Mouse (Mus musculus): Measurements from ENCODE around the gene Insl6.

Insl6 gene

DNA sequence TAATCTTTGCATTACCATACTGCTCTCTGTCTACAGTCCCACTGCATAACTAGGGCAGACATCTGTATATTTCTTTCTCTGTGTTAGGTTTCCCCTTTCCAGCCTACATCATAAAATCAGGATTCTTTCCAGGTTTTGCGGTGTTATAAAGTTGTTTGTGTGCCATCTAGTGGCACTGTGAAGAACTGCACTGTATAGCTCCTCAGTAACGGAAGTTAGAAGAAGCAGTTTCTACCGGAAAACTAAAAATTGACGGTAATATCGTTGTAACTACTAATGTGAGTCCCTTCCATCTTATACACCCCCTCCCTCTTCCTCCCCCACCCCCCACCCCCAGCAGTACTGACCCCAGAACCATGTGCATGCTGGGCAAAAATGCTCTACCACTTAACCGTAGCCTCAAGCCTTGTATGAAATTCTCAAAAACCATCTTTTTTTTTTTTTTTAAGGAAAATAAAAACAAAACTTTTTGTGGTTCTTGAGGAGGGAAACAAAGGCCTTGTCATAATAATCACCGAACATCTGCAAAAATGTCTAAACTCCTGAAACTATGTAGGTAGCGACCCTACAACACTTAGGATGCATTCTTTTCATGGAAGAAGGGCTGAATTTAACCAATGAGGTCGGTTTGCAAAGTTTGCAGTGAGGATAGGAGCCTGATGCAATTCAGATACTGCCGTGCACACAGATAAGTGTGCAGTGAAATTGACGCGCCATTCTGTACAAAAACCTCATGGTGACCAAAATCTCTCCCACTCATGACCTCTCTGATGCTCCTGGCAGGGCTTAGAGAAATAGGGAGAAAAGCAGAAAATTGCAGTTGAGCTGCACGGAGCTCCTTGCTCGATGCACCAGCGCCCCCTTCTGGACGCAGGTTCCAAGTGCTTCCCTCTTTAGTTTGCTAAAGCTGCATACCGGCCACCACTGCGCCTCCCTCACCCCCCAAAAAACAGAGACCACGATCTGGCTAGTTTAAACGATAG lies 30.0 kb upstream of the Insl6 start:
- peak; percentile 94 for DNase-seq (ENCODE audit: low read depth, low spot score)

DNA sequence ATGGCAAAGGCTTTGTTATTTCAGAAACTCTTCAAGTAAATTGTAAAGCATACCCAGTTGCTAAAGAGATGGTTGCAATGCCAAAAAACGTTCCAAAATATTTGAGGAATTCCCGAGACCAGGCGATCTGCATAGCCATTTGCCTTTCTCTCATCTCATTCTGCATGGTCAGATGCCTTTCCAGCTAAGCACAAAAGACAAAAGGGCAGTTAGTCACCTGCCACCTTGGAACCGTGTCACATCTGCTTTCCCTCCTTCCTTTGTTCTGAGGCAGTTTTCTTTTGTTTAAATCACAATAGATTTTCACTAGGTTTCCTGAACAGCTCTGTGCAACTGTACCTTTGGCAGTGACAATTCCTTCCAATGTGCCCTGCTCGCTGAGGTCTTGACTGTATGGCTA lies 25.8 kb upstream of the Insl6 start:
- DNase-seq (ENCODE audit: low read depth, low spot score) = no peak

DNA sequence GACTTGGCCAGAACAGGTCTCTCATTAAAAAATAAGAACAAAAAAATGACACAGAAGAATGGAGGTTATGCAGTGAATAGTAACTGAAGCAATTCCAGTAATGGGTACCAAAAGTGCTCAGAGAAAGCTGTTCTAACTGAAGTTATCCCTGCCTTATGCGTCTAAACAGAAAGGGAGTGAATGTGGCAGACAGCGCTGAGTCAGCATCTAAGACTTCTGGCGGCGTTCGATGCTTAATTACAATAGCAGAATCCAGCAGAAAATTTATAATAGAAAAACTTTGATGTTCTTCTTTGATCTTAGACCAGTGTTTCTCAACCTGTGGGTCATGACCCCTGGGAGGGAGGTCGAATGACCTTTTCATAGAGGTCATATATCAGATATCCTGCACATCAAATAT lies 20.5 kb upstream of the Insl6 start:
- no peak for DNase-seq (ENCODE audit: low read depth, low spot score)

DNA sequence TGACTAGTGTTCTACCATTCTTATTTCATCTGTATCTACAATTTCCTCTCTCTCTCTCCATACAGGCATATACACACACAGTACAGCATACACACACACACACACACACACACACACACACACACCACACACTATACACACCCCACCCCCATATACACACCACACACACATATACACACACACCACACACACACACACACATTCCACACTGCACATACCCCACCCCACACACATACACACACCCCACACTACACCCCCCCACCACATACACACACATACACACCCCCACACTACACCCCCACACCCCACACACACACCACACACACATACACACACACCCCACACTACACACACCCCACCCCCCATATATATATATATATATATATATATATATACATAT lies 19.7 kb upstream of the Insl6 start:
- no peak for DNase-seq (ENCODE audit: low read depth, low spot score)

DNA sequence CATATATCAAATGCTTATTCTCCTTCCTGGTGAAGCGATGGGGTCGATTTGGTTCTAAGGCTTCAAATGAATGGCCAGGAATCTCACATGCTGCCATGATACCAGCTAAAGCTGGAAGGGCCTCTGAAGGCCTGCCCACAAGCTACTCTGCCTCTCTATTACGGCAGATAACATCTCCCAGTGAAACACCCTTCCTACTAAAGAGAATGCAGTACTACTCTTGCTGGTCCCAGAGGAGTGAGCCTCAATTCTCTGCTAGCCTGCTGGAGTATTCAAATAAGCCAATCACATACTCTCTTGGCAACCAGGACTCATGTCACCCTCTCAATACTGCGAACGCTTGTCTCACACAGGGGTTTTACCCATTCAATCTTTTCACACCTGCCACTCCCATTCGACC lies 17.1 kb upstream of the Insl6 start:
- no peak for DNase-seq (ENCODE audit: low read depth, low spot score)

DNA sequence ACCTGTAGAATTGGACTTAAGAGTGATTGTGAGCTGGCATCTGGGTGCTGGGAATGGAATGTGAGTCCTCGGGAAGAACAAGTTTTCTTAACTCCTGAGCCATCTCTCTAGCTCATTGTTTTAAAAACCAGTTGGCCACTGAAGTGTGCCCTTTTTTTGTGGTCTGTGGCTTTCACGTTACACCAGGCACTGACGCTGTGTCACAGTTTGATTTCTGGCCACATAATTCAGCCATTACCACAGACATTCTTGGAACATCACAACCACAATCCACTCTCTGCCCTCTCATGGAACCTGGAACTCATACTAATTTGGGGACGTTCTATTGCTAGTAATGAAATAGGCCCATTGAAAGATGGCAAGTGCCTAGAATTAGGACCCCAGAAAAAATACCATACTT lies 15.9 kb upstream of the Insl6 start:
- DNase-seq (ENCODE audit: low read depth, low spot score) = no peak

DNA sequence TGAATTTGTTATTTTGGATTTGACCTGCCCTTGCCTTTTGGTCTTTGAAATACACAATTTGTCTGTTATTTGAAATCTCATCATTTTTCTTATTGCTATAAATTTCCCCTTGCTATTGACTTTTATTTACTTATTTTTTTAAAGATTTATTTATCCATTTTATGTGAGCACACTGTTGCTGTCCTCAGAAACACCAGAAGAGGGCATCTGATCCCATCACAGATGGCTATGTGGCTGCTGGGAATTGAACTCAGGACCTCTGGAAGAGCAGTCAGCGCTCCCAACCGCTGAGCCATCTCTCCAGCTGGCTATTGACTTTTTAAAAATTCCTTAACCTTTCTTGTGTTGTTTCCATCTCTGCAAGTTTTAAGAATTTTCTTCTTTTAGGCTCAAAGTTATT lies 11.5 kb upstream of the Insl6 start:
- DNase-seq (ENCODE audit: low read depth, low spot score) = peak; percentile 32

DNA sequence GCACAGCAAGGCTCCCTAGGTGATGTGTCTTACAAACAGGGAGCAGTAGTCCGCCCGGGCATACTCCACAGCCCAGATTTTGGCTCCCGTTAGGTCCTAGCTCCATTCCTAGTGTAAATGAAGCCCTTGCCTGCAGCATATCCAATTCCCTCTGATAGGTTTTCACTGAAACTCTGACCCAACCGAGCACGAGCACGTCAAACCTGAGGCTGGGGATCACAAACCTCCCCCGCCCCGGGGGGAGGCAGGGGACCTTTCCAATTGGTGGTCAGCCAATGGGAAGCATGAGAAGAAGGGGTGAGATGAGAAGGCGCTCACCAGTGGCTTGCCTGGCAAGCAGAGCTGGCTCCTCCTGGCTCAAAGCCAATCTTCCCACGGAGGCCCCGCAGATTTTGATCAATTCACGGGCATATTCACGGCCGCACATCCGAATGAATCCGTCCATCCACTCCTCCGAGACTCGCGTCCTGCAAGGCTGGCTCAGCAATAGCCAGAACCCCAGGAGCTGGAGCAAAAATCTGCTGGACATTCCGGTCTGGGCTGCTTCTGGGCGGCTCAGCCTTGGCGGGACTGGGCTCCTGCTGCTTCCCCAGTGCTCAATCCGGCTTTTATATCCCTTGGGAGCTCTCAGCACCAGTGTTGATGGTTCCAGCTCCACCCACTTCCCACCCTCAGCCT lies 9.1 kb upstream of the Insl6 start, which contains the start of gene Rln1:
Gene Rln1, minus strand, starts transcription at position 603 of the 678 bp plus-strand sequence.
- no peak for DNase-seq (ENCODE audit: low read depth, low spot score)

DNA sequence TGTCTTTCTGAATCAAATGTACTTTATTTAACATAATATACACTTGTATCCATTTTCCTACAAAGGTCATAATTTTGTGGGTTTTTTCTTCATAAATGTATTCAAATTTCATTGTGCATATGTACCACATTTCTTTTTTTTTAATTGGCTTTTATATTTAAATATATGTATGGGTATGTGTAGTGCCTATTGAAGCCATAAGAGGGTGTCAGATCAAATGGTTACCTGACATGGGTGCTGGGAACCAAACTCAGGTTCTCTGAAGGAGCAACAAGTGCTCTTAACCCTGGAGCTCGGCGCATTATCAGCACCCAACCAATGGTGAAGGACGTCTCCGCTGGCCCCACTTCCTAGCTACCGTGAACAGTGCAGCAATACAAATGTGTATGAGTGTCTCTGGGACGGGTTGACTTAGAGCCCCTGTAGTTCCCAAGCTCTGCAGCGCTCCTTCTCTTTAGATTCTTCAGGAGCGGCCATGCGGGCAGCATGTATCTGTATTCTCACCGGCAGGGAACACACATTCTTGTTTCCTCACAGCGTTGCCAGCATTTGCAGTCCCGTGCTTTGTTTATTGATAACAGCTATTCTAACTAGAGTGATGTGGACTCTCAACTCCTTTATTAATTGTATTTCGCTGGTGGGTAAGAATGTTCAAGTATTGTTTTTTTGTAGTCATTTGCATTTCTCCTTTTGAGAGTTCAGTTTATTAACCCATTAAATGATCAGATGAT lies 1.8 kb upstream of the Insl6 start:
- no peak for DNase-seq (ENCODE audit: low read depth, low spot score)

DNA sequence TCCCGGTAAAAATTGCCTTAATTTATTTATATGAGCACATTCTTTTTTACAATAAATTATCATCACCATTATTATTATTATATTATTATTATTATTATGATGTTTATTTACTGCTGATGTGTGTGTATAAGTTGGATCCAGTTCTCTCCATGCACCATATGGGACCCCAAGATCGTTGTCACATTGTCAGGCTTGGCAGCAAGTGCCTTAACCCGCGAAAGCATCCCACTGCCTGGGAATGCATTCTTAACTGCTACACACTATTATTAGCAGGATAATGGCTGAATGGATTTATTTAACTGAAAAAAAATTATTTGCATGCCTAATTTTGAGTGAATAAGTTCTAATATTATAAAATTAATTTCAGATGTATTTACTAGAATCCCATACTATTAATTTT lies 1.2 kb upstream of the Insl6 start:
- no peak for DNase-seq (ENCODE audit: low read depth, low spot score)

DNA sequence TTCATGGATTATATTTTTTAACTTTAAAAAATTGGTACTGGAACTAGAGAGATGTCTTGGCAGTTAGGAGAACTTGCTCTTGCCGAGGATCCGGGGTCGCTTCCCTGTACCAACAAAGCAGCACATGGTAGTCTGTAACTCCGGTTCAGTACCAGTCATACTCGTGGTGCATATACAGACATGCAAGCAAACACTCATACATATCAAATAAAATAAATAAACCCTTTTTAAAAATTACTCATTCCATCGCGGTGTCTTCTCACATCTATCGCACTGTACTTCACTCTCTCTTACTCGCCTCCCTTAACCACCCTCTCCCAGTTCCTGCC lies 660 bp upstream of the Insl6 start:
- DNase-seq (ENCODE audit: low read depth, low spot score) = no peak

DNA sequence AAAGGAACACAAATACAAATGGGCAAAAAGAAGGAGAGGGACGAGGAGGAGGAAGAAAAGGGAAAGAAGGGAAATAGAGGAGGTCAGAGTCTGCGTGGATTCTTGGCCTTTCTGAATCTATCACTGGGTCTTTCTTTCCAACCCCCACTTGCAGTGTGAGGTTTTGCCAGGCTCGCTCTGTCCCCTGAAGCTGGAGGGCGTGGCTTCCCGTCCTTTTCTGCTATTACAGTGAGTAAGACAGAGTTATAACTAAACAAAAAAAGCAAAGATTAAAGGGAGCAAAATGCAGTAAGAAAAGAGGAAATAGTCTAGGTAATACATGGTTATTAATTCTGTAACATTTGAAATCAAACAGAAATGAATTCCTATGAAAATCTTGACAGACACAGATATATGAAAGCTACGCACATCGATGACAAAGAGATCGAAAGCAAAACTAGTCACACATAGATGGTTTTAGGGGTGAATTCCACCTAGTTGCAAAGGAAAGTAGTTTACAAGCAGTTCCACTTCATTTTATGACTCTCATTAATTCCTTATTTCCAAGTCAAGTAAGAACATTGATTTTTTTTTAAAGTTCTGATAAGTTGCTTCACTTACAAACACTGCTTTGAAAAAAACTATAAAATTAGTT lies 1.6 kb downstream of the Insl6 start:
- DNase-seq (ENCODE audit: low read depth, low spot score) = peak; percentile 62

DNA sequence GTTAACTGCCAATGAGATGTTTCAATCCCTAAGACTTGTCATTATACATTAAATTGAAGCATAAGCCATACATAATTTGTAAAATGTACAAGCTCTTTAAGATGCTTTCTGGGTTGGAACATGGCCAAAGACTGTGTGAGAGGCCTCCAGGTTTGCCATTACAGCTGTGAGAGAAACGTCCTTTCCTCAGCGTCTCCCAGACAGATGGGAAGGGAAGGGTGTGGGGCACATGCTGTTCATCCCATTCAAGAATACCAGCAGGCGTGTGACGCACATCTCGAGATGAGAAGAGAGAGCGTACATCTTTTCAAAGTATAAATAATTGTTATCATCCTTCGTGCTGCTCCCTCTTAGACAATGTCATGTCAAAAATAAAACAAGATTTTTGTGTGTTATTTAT lies 12.5 kb downstream of the Insl6 start:
- DNase-seq (ENCODE audit: low read depth, low spot score) = no peak

DNA sequence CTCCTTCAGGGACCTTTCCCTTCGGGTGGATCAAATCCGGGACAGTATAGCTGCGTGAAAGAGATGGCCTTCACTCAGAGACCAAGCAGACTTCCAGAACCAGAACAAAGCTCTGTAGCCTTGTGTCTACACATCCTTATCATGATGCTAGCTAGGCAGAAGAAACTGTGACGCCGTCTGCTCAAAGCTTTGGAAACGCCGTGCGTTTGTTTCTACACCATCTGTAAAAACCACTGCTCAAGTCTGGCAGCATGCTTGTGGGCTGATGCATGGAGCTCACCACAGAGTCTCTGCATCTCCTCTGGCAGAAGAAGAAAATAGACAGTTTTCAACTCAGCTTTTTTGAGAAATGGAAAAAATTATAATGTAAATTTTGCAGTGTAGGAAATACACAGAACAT lies 13.4 kb downstream of the Insl6 start:
- no peak for DNase-seq (ENCODE audit: low read depth, low spot score)

DNA sequence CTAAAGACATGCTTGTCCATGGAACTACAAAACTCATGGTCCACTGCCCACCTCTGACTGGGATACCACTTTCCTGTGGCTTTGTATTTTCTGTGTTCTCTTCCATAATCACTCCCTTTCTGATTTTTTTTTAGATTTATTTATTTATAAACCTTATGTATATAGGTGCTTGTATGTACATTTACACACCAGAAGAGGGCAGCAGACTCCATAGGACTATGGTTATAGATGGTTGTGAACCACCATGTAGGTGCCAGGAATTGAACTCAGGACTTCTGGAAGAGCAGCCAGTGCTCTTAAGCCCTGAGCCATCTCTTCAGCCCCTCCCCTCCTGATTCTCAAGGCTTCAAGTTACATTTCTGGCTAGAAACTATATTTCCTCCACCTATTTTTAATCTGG lies 16.3 kb downstream of the Insl6 start:
- peak; percentile 20 for DNase-seq (ENCODE audit: low read depth, low spot score)

DNA sequence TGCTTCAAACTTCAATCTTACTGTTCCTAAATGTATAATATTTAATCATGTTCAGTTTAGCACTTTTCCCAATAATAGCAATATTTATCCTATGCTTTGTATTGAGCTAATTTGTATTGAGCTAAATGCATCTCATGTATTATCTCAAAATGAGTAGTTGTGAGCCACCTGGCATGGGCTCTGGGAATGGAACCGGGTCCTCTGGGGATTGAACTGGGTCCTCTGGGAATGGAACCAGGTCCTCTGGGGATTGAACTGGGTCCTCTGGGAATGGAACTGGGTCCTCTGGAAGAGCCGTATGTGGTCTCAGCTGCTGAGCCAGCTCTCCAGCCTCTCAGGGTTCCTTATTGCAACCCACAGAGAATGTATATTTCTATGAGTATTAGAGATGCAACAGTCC lies 23.0 kb downstream of the Insl6 start:
- DNase-seq (ENCODE audit: low read depth, low spot score) = no peak

DNA sequence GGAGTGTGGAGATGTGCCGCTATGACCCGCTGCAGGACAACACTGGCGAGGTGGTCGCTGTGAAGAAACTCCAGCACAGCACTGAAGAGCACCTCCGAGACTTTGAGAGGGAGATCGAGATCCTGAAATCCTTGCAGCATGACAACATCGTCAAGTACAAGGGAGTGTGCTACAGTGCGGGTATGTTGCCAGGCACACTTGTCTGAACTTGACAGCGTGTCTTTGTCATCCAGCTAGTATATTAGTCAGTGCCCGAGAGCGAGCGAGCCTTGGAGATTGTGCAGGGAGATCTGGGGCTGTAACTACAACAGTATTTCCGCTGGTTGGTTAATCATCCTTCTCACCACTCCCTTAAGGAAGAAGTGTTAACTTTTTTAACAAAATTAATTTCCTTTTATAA lies 24.2 kb downstream of the Insl6 start:
- DNase-seq (ENCODE audit: low read depth, low spot score) = no peak

DNA sequence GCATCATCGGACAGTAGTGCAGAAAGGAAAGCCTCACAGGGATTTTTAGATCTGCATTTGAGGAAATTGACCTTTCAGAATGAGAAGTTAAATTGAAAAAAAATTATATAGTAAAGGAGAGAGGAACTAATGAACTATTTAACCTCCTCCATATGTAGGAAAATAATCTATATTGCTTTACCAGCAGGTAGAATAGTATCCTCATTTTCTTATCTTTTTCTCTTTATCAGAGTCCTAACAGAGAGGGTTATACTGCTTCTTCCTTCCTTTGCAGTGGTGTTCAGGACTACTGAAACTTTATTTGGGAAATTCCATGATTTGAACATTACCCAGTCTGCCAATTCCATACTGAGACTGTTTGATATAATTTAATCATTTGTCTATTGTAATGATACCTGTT lies 27.8 kb downstream of the Insl6 start:
- no peak for DNase-seq (ENCODE audit: low read depth, low spot score)

DNA sequence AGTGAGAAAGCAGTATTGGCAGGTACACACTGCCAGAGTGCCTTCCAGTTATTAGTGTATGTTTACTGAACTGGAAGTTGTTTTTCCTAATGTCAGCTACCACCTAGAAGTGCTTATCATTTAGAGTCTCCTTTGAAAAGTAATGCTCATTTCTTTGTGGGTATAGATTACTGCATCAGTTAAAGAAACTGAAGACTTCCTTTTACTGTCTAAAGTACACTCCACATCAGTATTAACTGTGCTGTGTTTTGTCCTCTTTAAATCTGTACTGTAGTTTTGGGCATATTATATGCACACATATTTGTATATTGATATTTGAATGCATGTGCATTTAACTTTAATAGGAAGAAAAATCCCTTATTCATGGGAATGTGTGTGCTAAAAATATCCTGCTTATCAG lies 29.0 kb downstream of the Insl6 start:
- DNase-seq (ENCODE audit: low read depth, low spot score) = no peak

DNA sequence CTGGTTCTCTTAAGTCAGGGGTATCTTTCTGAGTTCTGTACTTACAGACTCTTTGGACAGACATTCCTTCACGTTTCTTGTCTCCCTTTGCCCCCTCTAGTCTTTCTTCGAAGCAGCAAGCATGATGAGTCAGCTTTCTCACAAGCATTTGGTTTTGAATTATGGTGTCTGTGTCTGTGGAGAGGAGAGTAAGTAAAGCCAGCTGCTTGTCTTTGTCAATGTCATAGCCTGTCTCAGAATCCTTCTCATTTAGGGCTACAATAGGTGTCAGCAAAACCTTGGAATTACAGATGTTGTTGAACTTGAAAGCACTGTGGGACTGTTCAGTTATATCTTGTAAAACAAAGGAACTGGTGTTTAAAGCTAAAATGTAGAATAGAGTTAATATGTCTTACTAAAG lies 30.4 kb downstream of the Insl6 start:
- no peak for DNase-seq (ENCODE audit: low read depth, low spot score)

DNA sequence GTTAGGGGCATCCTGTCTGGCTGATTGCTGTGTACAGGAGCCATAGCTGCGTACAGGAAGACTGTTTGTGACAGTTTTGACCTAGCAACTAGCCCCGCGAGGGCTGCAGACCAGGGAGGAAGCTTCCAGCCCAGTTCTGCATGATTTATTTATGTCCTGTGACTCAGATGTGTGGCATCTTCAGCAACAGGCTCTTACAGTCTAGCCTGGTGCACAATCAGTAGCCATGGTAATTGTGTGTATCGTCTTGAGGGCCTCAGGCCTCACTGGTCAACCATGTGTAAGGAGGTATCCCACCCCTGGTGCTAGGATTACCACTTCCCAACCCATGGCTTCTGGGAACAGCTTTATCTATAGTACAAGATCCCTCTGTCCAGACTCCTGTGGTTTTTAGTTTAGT lies 32.6 kb downstream of the Insl6 start:
- no peak for DNase-seq (ENCODE audit: low read depth, low spot score)

DNA sequence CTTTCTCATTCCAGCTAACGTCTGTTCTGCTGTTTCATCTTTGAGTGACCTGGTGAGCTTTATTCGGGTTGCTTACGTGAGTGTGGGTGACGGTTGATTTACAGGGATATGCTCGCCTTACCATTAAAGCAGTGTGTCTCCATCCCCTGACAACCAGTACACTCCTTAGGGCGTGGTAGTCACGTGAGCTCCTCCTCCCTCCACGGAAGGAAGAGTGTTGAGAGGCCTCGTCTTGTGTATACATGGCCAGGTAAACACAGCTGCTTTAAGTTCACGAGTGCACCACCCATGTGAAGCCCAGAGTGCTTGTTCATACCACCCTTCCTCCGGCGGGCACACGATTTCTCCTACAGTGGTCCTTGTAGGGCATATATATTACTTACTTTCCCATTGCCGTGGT lies 33.6 kb downstream of the Insl6 start:
- no peak for DNase-seq (ENCODE audit: low read depth, low spot score)
